Mouse (Mus musculus): ENCODE results near the gene Ak4. TPM values are rescaled to one million over a fixed set of nuclear protein-coding genes. Genes with fewer than 3 reads are reported as not detected.

The Ak4 gene
- polyA plus RNA-seq, 1 experiment from 2014 or later: 9.2 TPM

- WGBS: 91% methylated on average over 11 of the region's 11 CpGs
- Histone ChIP-seq H3K4me3 (ENCODE audit: low read depth, low read length) (no peak overlapping the region), H3K9me3 (replicated peaks; ENCODE audit: control insufficient read depth, low read length, poor library complexity, severe bottlenecking) (no peaks in the 10 kb centered on the region), H3K4me1 (ENCODE audit: control insufficient read depth, insufficient read depth, low read length) (no peaks in the 10 kb centered on the region), H3K36me3 (ENCODE audit: control insufficient read depth, insufficient read depth, low read length) (no peaks in the 10 kb centered on the region), H3K4me2 (ENCODE audit: low read length) (no peak overlapping the region), H3K27me3 (ENCODE audit: control insufficient read depth, insufficient read depth, low read depth, low read length) (no peaks in the 10 kb centered on the region), H3K9ac (ENCODE audit: low read depth, low read length) (no peak overlapping the region), H3K27ac (ENCODE audit: low read length) (no peak overlapping the region)
- no peak for ATAC-seq
Measured at GRCm38 (mm10) chr4:101427886-101428680, 9.0 kb downstream of the Ak4 start.

GRCm38 (mm10) chr4:101429073-101429472 lies 10.0 kb downstream of the Ak4 start:
- Histone ChIP-seq H3K4me2 (ENCODE audit: low read length) (no peak overlapping the region), H3K36me3 (ENCODE audit: control insufficient read depth, insufficient read depth, low read length) (no peaks in the 10 kb centered on the region), H3K9me3 (replicated peaks; ENCODE audit: control insufficient read depth, low read length, poor library complexity, severe bottlenecking) (no peaks in the 10 kb centered on the region), H3K4me1 (ENCODE audit: control insufficient read depth, insufficient read depth, low read length) (no peaks in the 10 kb centered on the region), H3K27me3 (ENCODE audit: control insufficient read depth, insufficient read depth, low read depth, low read length) (no peaks in the 10 kb centered on the region), H3K4me3 (ENCODE audit: low read depth, low read length) (no peak overlapping the region), H3K9ac (ENCODE audit: low read depth, low read length) (no peak overlapping the region), H3K27ac (ENCODE audit: low read length) (no peak overlapping the region)
- 96% methylated on average over 2 of the region's 2 CpGs for WGBS
- ATAC-seq: no peak

DNA sequence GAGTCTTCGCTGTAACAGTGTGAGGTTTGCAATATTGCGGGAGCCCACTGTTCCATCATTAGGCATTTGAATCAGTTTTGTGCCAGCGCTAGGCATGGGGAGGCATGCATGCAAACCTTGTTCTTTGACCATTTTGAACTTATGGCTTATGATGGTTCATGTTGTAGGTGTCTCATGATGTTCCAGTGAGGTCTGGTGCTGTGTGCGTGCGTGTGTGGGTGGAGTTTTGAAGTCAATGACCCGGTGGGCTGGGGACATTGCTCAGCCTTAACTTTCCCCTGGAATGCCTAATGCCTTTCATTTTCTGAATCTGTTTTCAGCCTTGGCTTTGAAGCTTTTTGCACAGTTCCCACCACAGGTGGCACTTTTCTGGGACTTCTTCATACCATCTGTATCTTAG lies 10.9 kb downstream of the Ak4 start:
- H3K27me3 ChIP-seq (ENCODE audit: control insufficient read depth, insufficient read depth, low read depth, low read length): no peaks in the 10 kb centered on the region
- 93% methylated on average over 6 of the region's 6 CpGs for WGBS
- no peak overlapping the region for H3K9ac ChIP-seq (ENCODE audit: low read depth, low read length)
- no peak overlapping the region for H3K4me2 ChIP-seq (ENCODE audit: low read length)
- no peak overlapping the region for H3K27ac ChIP-seq (ENCODE audit: low read length)
- H3K36me3 ChIP-seq (ENCODE audit: control insufficient read depth, insufficient read depth, low read length): no peaks in the 10 kb centered on the region
- H3K9me3 ChIP-seq (replicated peaks; ENCODE audit: control insufficient read depth, low read length, poor library complexity, severe bottlenecking): no peaks in the 10 kb centered on the region
- no peaks in the 10 kb centered on the region for H3K4me1 ChIP-seq (ENCODE audit: control insufficient read depth, insufficient read depth, low read length)
- no peak overlapping the region for H3K4me3 ChIP-seq (ENCODE audit: low read depth, low read length)
- no peak for ATAC-seq

- peak; percentile 79; the same call in 1 of the 2 replicates for ATAC-seq
- H3K36me3 ChIP-seq (ENCODE audit: control insufficient read depth, insufficient read depth, low read length): no peaks in the 10 kb centered on the region
- no peak overlapping the region for H3K9ac ChIP-seq (ENCODE audit: low read depth, low read length)
- no peak overlapping the region; the same call in 1 of the 2 replicates for H3K27ac ChIP-seq (ENCODE audit: low read length)
- no peaks in the 10 kb centered on the region for H3K4me1 ChIP-seq (ENCODE audit: control insufficient read depth, insufficient read depth, low read length)
- H3K4me2 ChIP-seq (ENCODE audit: low read length): no peak overlapping the region
- no peak overlapping the region for H3K4me3 ChIP-seq (ENCODE audit: low read depth, low read length)
- H3K27me3 ChIP-seq (ENCODE audit: control insufficient read depth, insufficient read depth, low read depth, low read length): no peaks in the 10 kb centered on the region
- no peaks in the 10 kb centered on the region for H3K9me3 ChIP-seq (replicated peaks; ENCODE audit: control insufficient read depth, low read length, poor library complexity, severe bottlenecking)
- 79% methylated on average over 8 of the region's 8 CpGs for WGBS
Measured at GRCm38 (mm10) chr4:101436761-101437512, 17.9 kb downstream of the Ak4 start.

- Histone ChIP-seq H3K36me3 (ENCODE audit: control insufficient read depth, insufficient read depth, low read length) (no peaks in the 10 kb centered on the region), H3K4me2 (ENCODE audit: low read length) (no peak overlapping the region), H3K9me3 (replicated peaks; ENCODE audit: control insufficient read depth, low read length, poor library complexity, severe bottlenecking) (no peaks in the 10 kb centered on the region), H3K27ac (ENCODE audit: low read length) (no peak overlapping the region), H3K9ac (ENCODE audit: low read depth, low read length) (no peak overlapping the region), H3K4me3 (ENCODE audit: low read depth, low read length) (no peak overlapping the region), H3K4me1 (ENCODE audit: control insufficient read depth, insufficient read depth, low read length) (no peaks in the 10 kb centered on the region), H3K27me3 (ENCODE audit: control insufficient read depth, insufficient read depth, low read depth, low read length) (no peaks in the 10 kb centered on the region)
- WGBS: 72% methylated on average over 8 of the region's 8 CpGs
- no peak for ATAC-seq
Measured at GRCm38 (mm10) chr4:101438271-101438670, 19.2 kb downstream of the Ak4 start.

DNA sequence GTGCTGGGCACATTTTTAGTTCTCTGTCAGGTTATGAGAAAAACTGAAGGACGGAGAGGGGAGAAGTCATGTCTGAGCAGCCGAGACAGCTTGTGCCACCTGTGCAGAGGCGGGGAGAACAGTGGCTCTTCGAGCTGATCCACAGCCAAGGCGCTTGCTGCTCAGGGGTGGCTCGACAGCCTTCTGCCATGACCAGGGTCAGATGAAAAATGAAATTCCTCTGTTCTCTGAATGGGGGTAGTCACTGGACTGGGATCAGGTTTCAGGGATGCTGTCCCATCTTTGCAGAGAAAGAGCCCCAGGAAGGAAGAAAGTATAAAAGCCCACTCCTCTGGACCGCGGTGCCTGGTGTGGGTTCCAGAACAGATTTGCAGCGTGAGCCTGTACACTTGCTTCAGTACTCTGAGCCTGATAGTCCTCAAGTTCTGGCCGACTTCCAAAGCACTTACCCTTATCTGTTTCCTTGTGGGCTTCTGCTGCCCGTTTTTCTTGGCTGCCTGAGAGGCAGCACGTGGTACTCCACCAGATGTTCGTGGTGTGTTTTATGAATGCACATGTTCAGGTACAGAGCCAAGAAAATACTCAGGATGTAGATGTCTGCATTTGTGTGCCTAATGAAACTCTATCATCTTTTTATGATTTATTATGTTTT lies 20.8 kb downstream of the Ak4 start:
- no peak overlapping the region for H3K27ac ChIP-seq (ENCODE audit: low read length)

DNA sequence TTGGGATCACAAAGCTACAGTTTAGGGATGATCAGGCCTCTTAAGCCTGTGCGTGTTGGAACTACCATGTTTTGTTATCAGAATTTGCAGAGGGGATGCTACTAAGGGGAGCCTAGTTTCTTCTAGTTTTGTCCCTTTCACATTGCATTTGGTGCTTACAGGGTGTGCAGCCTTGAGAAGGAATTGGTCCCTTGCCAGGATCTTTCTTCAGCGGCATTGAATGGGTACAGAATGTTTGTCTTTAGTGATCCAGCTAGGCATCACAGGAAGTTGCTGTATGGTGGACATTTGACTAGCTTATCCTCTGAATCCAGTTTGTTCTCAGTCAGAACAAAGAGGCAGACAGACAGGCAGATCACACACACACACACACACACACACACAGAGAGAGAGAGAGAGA lies 23.7 kb downstream of the Ak4 start:
- ATAC-seq: no peak

More for the DNA sequence above, 20.8 kb downstream of the Ak4 start:
- no peaks in the 10 kb centered on the region for H3K27me3 ChIP-seq (ENCODE audit: control insufficient read depth, insufficient read depth, low read depth, low read length)
- ATAC-seq: no peak
- WGBS: 69% methylated on average over 13 of the region's 13 CpGs
- no peaks in the 10 kb centered on the region for H3K36me3 ChIP-seq (ENCODE audit: control insufficient read depth, insufficient read depth, low read length)
- H3K9ac ChIP-seq (ENCODE audit: low read depth, low read length): no peak overlapping the region
- H3K4me3 ChIP-seq (ENCODE audit: low read depth, low read length): no peak overlapping the region
- H3K4me1 ChIP-seq (ENCODE audit: control insufficient read depth, insufficient read depth, low read length): no peaks in the 10 kb centered on the region
- H3K4me2 ChIP-seq (ENCODE audit: low read length): no peak overlapping the region
- no peaks in the 10 kb centered on the region for H3K9me3 ChIP-seq (replicated peaks; ENCODE audit: control insufficient read depth, low read length, poor library complexity, severe bottlenecking)

GRCm38 (mm10) chr4:101443419-101443991 lies 24.4 kb downstream of the Ak4 start:
- Histone ChIP-seq H3K9ac (ENCODE audit: low read depth, low read length) (no peak overlapping the region), H3K4me1 (ENCODE audit: control insufficient read depth, insufficient read depth, low read length) (no peaks in the 10 kb centered on the region), H3K27ac (ENCODE audit: low read length) (no peak overlapping the region), H3K4me2 (ENCODE audit: low read length) (no peak overlapping the region), H3K4me3 (ENCODE audit: low read depth, low read length) (no peak overlapping the region), H3K36me3 (ENCODE audit: control insufficient read depth, insufficient read depth, low read length) (no peaks in the 10 kb centered on the region), H3K9me3 (replicated peaks; ENCODE audit: control insufficient read depth, low read length, poor library complexity, severe bottlenecking) (no peaks in the 10 kb centered on the region), H3K27me3 (ENCODE audit: control insufficient read depth, insufficient read depth, low read depth, low read length) (no peaks in the 10 kb centered on the region)
- WGBS: 83% methylated on average over 7 of the region's 7 CpGs
- 0 out of 2 replicates have a peak, but pooled peaks have one; percentile 25 for ATAC-seq

More for the DNA sequence above, 23.7 kb downstream of the Ak4 start:
- Histone ChIP-seq H3K9me3 (replicated peaks; ENCODE audit: control insufficient read depth, low read length, poor library complexity, severe bottlenecking) (no peaks in the 10 kb centered on the region), H3K4me1 (ENCODE audit: control insufficient read depth, insufficient read depth, low read length) (no peaks in the 10 kb centered on the region), H3K36me3 (ENCODE audit: control insufficient read depth, insufficient read depth, low read length) (no peaks in the 10 kb centered on the region), H3K27me3 (ENCODE audit: control insufficient read depth, insufficient read depth, low read depth, low read length) (no peaks in the 10 kb centered on the region), H3K27ac (ENCODE audit: low read length) (no peak overlapping the region), H3K4me3 (ENCODE audit: low read depth, low read length) (no peak overlapping the region), H3K9ac (ENCODE audit: low read depth, low read length) (no peak overlapping the region), H3K4me2 (ENCODE audit: low read length) (no peak overlapping the region)
- 58% methylated on average over 2 of the region's 2 CpGs for WGBS

All from midbrain, embryonic 16.5 days (tissue).